Mouse (Mus musculus) ES-Bruce4 (cell line): ENCODE measurements around the gene Hddc3.

Source experiments
- CTCF ChIP-seq: IDR thresholded peaks from one replicate; pipeline ENCODE4 v1.8.1; 2011; ENCODE audit warnings: low read depth, low read length
- EP300 ChIP-seq: IDR thresholded peaks from 2 replicates; pipeline ENCODE4 v1.6.1; 2011; ENCODE audit warnings: low read depth, low read length; ENCODE audit not compliant: insufficient read depth

GRCm38 (mm10) chr7:80373352-80373751 is 30.4 kb downstream of the Hddc3 start:
- TF ChIP-seq CTCF (no peak), EP300 (no peak)
